Mouse (Mus musculus): Measurements from ENCODE around the gene Pigm. TPM values are rescaled to one million over a fixed set of nuclear protein-coding genes. Genes with fewer than 3 reads are reported as not detected.

The Pigm gene
- polyA plus RNA-seq, 1 experiment from 2014 or later: 6.6 TPM

- in situ Hi-C loops (cut with MboI; ENCODE audit: low pct_unique_long_range_greater_than_20kb): loop anchor here (25.0 kb wide), 2 partner anchors 299 to 499 kb away; partner anchors contain the start of genes Cd84 and Vangl2
- DNase-seq (ENCODE audit: low read depth, low spot score) (no peak), ATAC-seq (no peak)
- ChIA-PET CTCF (no interaction called here), POLR2A (no interaction called here)
- peaks cover 22% of the 10 kb centered on the region for H3K27me3 ChIP-seq
- no peak for TF ChIP-seq CTCF (IDR thresholded peaks at IDR 0.05)
Measured at GRCm38 (mm10) chr1:172335804-172336203, 40.5 kb upstream of the Pigm start.

- POLR2A ChIA-PET: no interaction called here
- no peak for TF ChIP-seq CTCF (IDR thresholded peaks at IDR 0.05)
- in situ Hi-C loops (cut with MboI; ENCODE audit: low pct_unique_long_range_greater_than_20kb): loop anchor here (25.0 kb wide), 2 partner anchors 300 to 500 kb away; partner anchors contain the start of genes Cd84 and Vangl2
- peaks cover 22% of the 10 kb centered on the region for H3K27me3 ChIP-seq
- ATAC-seq (no peak), DNase-seq (ENCODE audit: low read depth, low spot score) (no peak)
- CTCF ChIA-PET: interaction anchor here (1.1 kb wide), 1 partner anchor 11 kb away, joined by 3 read pairs; no protein-coding TSS in a partner anchor
Measured at GRCm38 (mm10) chr1:172337411-172338185, 38.7 kb upstream of the Pigm start.

- ChIA-PET CTCF (interaction anchor here (1.3 kb wide), 2 partner anchors 16 to 165 kb away, joined by 3 to 4 read pairs; no protein-coding TSS in a partner anchor), POLR2A (no interaction called here)
- ATAC-seq (peak; percentile 92), DNase-seq (ENCODE audit: low read depth, low spot score) (no peak)
- H3K27me3 ChIP-seq: peaks cover 22% of the 10 kb centered on the region
- in situ Hi-C loops (cut with MboI; ENCODE audit: low pct_unique_long_range_greater_than_20kb): loop anchor here (25.0 kb wide), 2 partner anchors 304 to 504 kb away; partner anchors contain the start of genes Cd84 and Vangl2
- TF ChIP-seq CTCF (IDR thresholded peaks at IDR 0.05): no peak
Measured at GRCm38 (mm10) chr1:172340729-172341321, 35.5 kb upstream of the Pigm start, which contains the start of gene Kcnj10. Kcnj10 (plus strand) TSS chr1:172341210.

GRCm38 (mm10) chr1:172341386-172341785, 35.0 kb upstream of the Pigm start:
- ATAC-seq: peak; percentile 6
- no peak for DNase-seq (ENCODE audit: low read depth, low spot score)
- H3K27me3 ChIP-seq: peaks cover 23% of the 10 kb centered on the region
- ChIA-PET CTCF (interaction anchor here (1.3 kb wide), 1 partner anchor 17 kb away, joined by 4 read pairs; no protein-coding TSS in a partner anchor), POLR2A (no interaction called here)
- TF ChIP-seq CTCF (IDR thresholded peaks at IDR 0.05): no peak
- in situ Hi-C loops (cut with MboI; ENCODE audit: low pct_unique_long_range_greater_than_20kb): loop anchor here (25.0 kb wide), 2 partner anchors 304 to 504 kb away; partner anchors contain the start of genes Cd84 and Vangl2

GRCm38 (mm10) chr1:172342729-172343128, 33.6 kb upstream of the Pigm start:
- CTCF ChIA-PET: no interaction called here
- H3K27me3 ChIP-seq: peaks cover 27% of the 10 kb centered on the region
- no peak for DNase-seq (ENCODE audit: low read depth, low spot score)
- in situ Hi-C loops (cut with MboI; ENCODE audit: low pct_unique_long_range_greater_than_20kb): loop anchor here (25.0 kb wide), 2 partner anchors 305 to 505 kb away; partner anchors contain the start of genes Cd84 and Vangl2
- no peak for ATAC-seq
- POLR2A ChIA-PET: no interaction called here
- no peak for TF ChIP-seq CTCF (IDR thresholded peaks at IDR 0.05)

- no peak for DNase-seq (ENCODE audit: low read depth, low spot score)
- H3K27me3 ChIP-seq: peaks cover 30% of the 10 kb centered on the region
- in situ Hi-C loops (cut with MboI; ENCODE audit: low pct_unique_long_range_greater_than_20kb): loop anchor here (25.0 kb wide), 2 partner anchors 307 to 507 kb away; partner anchors contain the start of genes Cd84 and Vangl2
- POLR2A ChIA-PET: no interaction called here
- TF ChIP-seq CTCF (IDR thresholded peaks at IDR 0.05): no peak
- CTCF ChIA-PET: interaction anchor here (1.9 kb wide), 1 partner anchor 10 kb away, joined by 4 read pairs; no protein-coding TSS in a partner anchor
- ATAC-seq: no peak
Measured at GRCm38 (mm10) chr1:172343914-172344313, 32.4 kb upstream of the Pigm start.

GRCm38 (mm10) chr1:172344820-172345219, 31.5 kb upstream of the Pigm start:
- H3K27me3 ChIP-seq: peaks cover 30% of the 10 kb centered on the region
- ATAC-seq (no peak), DNase-seq (ENCODE audit: low read depth, low spot score) (no peak)
- CTCF ChIA-PET: interaction anchor here (1.9 kb wide), 1 partner anchor 9 kb away, joined by 4 read pairs; no protein-coding TSS in a partner anchor
- POLR2A ChIA-PET: no interaction called here
- no peak for TF ChIP-seq CTCF (IDR thresholded peaks at IDR 0.05)
- in situ Hi-C loops (cut with MboI; ENCODE audit: low pct_unique_long_range_greater_than_20kb): loop anchor here (25.0 kb wide), 2 partner anchors 308 to 508 kb away; partner anchors contain the start of genes Cd84 and Vangl2

GRCm38 (mm10) chr1:172346707-172347106, 29.6 kb upstream of the Pigm start:
- DNase-seq (ENCODE audit: low read depth, low spot score): no peak
- in situ Hi-C loops (cut with MboI; ENCODE audit: low pct_unique_long_range_greater_than_20kb): loop anchor here (25.0 kb wide), 2 partner anchors 309 to 509 kb away; partner anchors contain the start of genes Cd84 and Vangl2
- CTCF ChIA-PET: interaction anchor here (0.7 to 2.5 kb wide), 4 partner anchors 8 to 18 kb away, joined by 3 to 10 read pairs (median 4); no protein-coding TSS in a partner anchor
- no peak for ATAC-seq
- no peak for TF ChIP-seq CTCF (IDR thresholded peaks at IDR 0.05)
- H3K27me3 ChIP-seq: peaks cover 16% of the 10 kb centered on the region
- POLR2A ChIA-PET: no interaction called here

GRCm38 (mm10) chr1:172347382-172347781, 29.0 kb upstream of the Pigm start:
- H3K27me3 ChIP-seq: peaks cover 16% of the 10 kb centered on the region
- in situ Hi-C loops (cut with MboI; ENCODE audit: low pct_unique_long_range_greater_than_20kb): loop anchor here (25.0 kb wide), 2 partner anchors 310 to 510 kb away; partner anchors contain the start of genes Cd84 and Vangl2
- DNase-seq (ENCODE audit: low read depth, low spot score) (no peak), ATAC-seq (no peak)
- ChIA-PET POLR2A (interaction anchor here (0.6 kb wide), 1 partner anchor 187 kb away, joined by 4 read pairs; no protein-coding TSS in a partner anchor), CTCF (interaction anchor here (1.2 to 2.5 kb wide), 4 partner anchors 10 to 22 kb away, joined by 3 to 10 read pairs (median 4); no protein-coding TSS in a partner anchor)
- TF ChIP-seq CTCF (IDR thresholded peaks at IDR 0.05): no peak

GRCm38 (mm10) chr1:172349504-172349903, 26.8 kb upstream of the Pigm start:
- peaks cover 11% of the 10 kb centered on the region for H3K27me3 ChIP-seq
- ChIA-PET POLR2A (interaction anchor here (0.6 kb wide), 2 partner anchors 10 to 33 kb away, joined by 3 read pairs; no protein-coding TSS in a partner anchor), CTCF (no interaction called here)
- ATAC-seq: no peak
- in situ Hi-C loops (cut with MboI; ENCODE audit: low pct_unique_long_range_greater_than_20kb): loop anchor here (25.0 kb wide), 2 partner anchors 312 to 512 kb away; partner anchors contain the start of genes Cd84 and Vangl2
- no peak for DNase-seq (ENCODE audit: low read depth, low spot score)
- no peak for TF ChIP-seq CTCF (IDR thresholded peaks at IDR 0.05)

Measured in Patski (cell line).